Mouse (Mus musculus) spleen, adult 2 months (tissue): Measurements from ENCODE around the gene Pld5. TPM values are rescaled to one million over a fixed set of nuclear protein-coding genes. Genes with fewer than 3 reads are reported as not detected.

Experiments
- DNase-seq, 2 experiments: peaks; one replicate each; pipeline versions ENCODE4 v3.0.0 to v3.0.0-alpha.2; 2012 to 2021; ENCODE audit warnings: low spot score in 2 of 2, low read depth in 1 of 2
- H3K27ac ChIP-seq: fragments of 200-500 bp; 2 replicates; pipeline ENCODE4 v1.5.1; 2012; ENCODE audit warnings: low read length, inconsistent platforms; ENCODE audit not compliant: insufficient read depth
- H3K27me3 ChIP-seq: fragments of 200-500 bp; 2 replicates; pipeline ENCODE4 v1.6.1; 2012; ENCODE audit warnings: mild to moderate bottlenecking, moderate library complexity, low read length, inconsistent platforms; ENCODE audit not compliant: control insufficient read depth, insufficient read depth
- H3K36me3 ChIP-seq: fragments of 200-500 bp; 2 replicates; pipeline ENCODE4 v1.6.1; 2012; ENCODE audit warnings: mild to moderate bottlenecking, low read length, inconsistent platforms; ENCODE audit not compliant: control insufficient read depth, insufficient read depth
- H3K4me1 ChIP-seq: fragments of 200-500 bp; 2 replicates; pipeline ENCODE4 v1.6.1; 2011; ENCODE audit warnings: inconsistent platforms; ENCODE audit not compliant: control insufficient read depth, insufficient read depth, insufficient read length
- H3K4me3 ChIP-seq: fragments of 200-500 bp; 2 replicates; pipeline ENCODE4 v1.5.1; 2011; ENCODE audit warnings: mild to moderate bottlenecking, inconsistent platforms; ENCODE audit not compliant: insufficient read depth, insufficient read length; ENCODE audit errors: extremely low read depth
- CTCF ChIP-seq: fragments of 200-500 bp; IDR thresholded peaks from 2 replicates; pipeline ENCODE4 v1.5.1; 2011; ENCODE audit warnings: mild to moderate bottlenecking, inconsistent platforms; ENCODE audit not compliant: insufficient read depth, insufficient read length, insufficient replicate concordance; ENCODE audit errors: extremely low read depth
- POLR2A ChIP-seq: fragments of 200-500 bp; IDR thresholded peaks from 2 replicates; pipeline ENCODE4 v1.6.1; 2011; ENCODE audit warnings: low read depth, low read length, inconsistent platforms
- WGBS: fragments of 180-500 bp; shearing (Covaris S2); methylation state at CpG from one replicate; pipeline ENCODE4 v1.1.7; 2018; 5-methylcytosine and 5-hydroxymethylcytosine counted together
- polyA plus RNA-seq: library from polyadenylated mRNA; depleted of rRNA; stranded (reverse); fragments of >200 nt; gene quantifications from 2 replicates; pipeline ENCODE4 v1.2.3, GENCODE M21; 2012

The Pld5 gene
- polyA plus RNA-seq, 1 experiment, result not detected

DNA sequence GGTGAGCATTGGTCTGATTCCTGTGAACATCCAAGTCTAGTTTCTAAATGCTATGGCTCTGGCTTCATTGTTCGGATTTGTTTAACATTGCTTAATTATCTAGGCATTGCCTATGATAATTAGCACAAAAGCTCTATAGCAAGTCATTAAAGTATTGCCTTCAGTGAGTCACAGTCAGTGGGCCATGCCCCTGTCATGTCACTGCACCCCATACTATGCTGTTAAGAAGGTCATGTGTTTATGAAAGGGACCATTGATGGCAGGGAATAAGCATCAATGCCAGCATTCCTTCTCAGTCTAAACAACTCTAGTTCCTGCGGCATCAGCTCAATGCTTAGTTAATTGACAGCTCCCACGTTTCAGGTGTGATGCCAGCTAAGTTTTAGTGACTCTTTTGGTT, 239.1 kb downstream of the Pld5 start:
- no peaks in the 10 kb centered on the region for H3K36me3 ChIP-seq
- no peak for TF ChIP-seq POLR2A
- TF ChIP-seq CTCF, result no peak
- H3K4me3 ChIP-seq, result no peak overlapping the region
- 77% methylated on average over 3 of the region's 3 CpGs for WGBS
- no peak overlapping the region for H3K27ac ChIP-seq
- no peak for DNase-seq
- no peaks in the 10 kb centered on the region for H3K4me1 ChIP-seq
- no peaks in the 10 kb centered on the region for H3K27me3 ChIP-seq

DNA sequence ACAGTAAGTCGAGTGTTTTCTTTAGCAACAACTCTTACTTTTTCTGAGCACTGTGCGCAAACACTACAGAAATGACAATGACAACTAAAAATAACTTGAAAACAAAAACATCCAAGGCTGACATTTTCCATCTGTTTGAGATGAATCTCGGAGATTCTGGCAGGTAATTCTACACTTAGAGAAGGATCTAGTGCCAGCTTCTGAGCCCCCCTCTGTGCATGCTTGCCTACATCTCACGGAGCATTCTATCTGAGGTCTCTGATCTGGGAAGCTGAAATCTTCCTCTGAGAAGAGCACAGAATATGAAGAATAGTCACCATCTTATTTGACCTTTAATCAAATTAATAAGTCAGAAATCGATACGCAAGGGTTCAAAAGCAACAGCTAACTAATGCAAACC, 240.4 kb downstream of the Pld5 start:
- Histone ChIP-seq H3K36me3 (no peaks in the 10 kb centered on the region), H3K27ac (no peak overlapping the region), H3K27me3 (no peaks in the 10 kb centered on the region), H3K4me1 (no peaks in the 10 kb centered on the region), H3K4me3 (no peak overlapping the region)
- DNase-seq, result no peak
- WGBS, result 82% methylated on average over 6 of the region's 6 CpGs
- TF ChIP-seq CTCF (no peak), POLR2A (no peak)

DNA sequence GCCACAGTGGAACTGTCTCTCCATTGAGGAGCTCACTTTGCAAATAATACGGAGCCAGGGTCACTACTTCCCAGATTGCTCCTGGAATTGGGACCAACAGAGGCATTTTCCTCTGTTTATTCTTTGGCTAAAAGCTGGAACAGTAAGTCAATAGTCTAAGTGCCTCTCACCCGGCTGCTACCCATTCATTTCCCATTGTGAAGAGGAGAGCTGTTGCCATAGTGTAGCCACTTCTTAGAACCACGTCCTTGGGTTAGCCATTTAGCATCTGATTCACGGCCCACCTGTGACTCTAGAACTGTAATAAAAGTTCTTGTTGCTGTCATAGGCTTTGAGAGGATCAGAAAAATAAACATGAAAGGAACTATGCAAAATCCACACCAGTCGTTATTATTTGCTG, 241.4 kb downstream of the Pld5 start:
- Histone ChIP-seq H3K36me3 (no peaks in the 10 kb centered on the region), H3K27me3 (no peaks in the 10 kb centered on the region), H3K4me3 (no peak overlapping the region), H3K27ac (no peak overlapping the region), H3K4me1 (no peaks in the 10 kb centered on the region)
- no peak for DNase-seq
- 88% methylated on average over 5 of the region's 5 CpGs for WGBS
- TF ChIP-seq POLR2A (no peak), CTCF (no peak)

DNA sequence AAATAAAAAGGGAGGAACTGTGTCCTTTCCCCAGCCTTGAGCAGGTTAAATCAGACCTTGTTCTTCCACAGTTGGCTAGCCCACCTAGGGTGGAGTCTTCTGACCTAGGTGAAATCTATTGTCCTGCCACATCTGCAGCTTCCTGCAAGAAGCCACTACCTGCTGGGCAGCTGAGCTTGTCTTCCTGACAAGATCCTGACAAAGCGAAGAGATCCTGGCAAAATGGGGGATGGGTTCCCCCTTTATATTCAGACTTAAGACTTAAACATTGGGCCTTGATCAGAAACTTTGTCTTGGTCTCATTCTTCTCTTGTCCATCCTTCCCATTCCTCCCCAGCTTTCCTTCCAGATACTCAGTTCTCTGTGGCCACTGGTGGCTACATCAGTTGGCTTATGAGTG, 246.0 kb downstream of the Pld5 start:
- no peaks in the 10 kb centered on the region for H3K36me3 ChIP-seq
- no peak for DNase-seq
- 89% methylated on average over 1 of the region's 1 CpGs for WGBS
- H3K27me3 ChIP-seq, result no peaks in the 10 kb centered on the region
- TF ChIP-seq POLR2A, result no peak
- TF ChIP-seq CTCF, result no peak
- no peak overlapping the region for H3K4me3 ChIP-seq
- H3K4me1 ChIP-seq, result no peaks in the 10 kb centered on the region
- H3K27ac ChIP-seq, result no peak overlapping the region

DNA sequence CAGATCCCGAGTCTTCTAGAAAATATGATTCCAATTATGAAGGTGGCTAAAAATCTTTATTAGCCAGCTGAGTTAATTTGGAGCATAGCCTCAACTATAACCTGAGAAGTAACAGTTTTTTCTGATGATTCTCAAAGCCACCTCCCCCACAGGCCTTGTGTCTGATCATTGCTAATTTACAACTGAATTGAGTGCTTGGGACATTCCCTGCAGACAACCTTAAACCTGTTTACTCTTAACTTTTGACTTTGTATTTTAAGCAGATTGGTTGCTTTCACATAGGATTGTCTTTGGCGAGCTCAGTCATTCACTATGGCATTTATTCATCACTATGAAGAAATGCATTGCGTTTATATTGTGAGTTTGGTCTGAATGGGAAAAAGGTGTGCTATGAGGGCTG, 246.7 kb downstream of the Pld5 start:
- 80% methylated on average over 3 of the region's 3 CpGs for WGBS
- no peaks in the 10 kb centered on the region for H3K36me3 ChIP-seq
- no peak overlapping the region for H3K27ac ChIP-seq
- no peak for DNase-seq
- no peak overlapping the region for H3K4me3 ChIP-seq
- TF ChIP-seq POLR2A, result no peak
- no peak for TF ChIP-seq CTCF
- no peaks in the 10 kb centered on the region for H3K27me3 ChIP-seq
- no peaks in the 10 kb centered on the region for H3K4me1 ChIP-seq

DNA sequence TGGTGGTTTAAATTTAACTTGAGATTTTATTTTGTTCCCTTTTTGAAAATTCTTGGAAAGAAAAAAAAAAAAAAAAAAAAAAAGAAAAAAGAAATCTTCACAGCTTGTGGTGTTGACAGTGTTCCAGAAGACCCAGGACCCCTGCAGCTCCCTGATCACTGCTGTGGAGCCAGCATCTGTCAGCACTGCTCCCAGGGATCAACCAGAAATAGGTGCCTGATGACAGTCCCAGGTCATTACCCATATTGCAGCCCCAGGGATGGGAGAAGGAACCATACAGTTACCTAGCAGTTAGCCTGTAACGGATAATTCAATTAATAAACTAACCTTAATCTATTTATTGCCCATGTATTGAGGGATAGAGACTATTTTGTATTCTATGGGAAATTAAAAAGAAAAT, 250.6 kb downstream of the Pld5 start:
- DNase-seq, result no peak
- TF ChIP-seq POLR2A (no peak), CTCF (no peak)

DNA sequence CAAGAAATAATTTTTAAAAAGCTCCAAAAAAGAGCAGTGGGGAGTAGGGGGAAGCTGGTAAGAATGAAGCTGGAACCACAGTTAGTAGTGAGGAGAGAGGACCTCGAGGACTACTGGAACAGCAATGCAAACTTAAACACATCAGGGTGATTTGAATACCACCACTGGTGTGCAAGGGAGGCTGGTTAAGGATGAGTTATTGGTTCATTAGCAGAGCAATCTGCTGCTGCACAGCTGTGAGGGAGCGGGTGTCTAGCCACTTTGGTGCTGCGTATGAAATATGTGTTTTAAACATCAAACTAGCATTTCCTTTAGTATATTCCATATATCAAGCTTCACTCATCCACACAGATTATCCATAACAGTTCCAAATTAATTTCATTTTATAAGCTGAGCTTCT, 256.6 kb downstream of the Pld5 start:
- TF ChIP-seq CTCF (no peak), POLR2A (no peak)
- Histone ChIP-seq H3K36me3 (no peaks in the 10 kb centered on the region), H3K4me3 (no peak overlapping the region), H3K27ac (no peak overlapping the region), H3K4me1 (no peaks in the 10 kb centered on the region), H3K27me3 (no peaks in the 10 kb centered on the region)
- WGBS, result 92% methylated on average over 3 of the region's 3 CpGs
- no peak for DNase-seq

More for the DNA sequence above, 250.6 kb downstream of the Pld5 start:
- Histone ChIP-seq H3K4me1 (no peaks in the 10 kb centered on the region), H3K36me3 (no peaks in the 10 kb centered on the region), H3K27me3 (no peaks in the 10 kb centered on the region), H3K27ac (no peak overlapping the region), H3K4me3 (no peak overlapping the region)
- 93% methylated on average over 1 of the region's 1 CpGs for WGBS

DNA sequence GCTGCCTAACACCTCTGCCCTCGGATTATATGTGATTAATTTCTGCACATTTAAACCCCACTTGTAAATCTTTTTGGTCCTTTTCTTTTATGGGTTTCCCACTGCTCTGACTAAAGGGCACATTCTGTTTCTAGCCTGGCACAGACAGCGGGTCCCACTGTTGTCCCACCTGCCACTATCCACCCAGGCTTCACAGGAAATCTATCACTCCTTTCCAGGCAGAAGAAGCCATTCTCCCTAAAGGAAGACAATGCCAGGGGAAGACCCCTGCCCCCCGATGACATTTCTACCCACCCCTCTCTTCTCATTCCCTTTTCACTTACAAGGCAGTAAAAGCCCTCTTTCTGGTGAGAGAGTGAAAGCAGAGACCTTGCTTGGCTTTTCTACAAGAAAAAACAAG, 259.0 kb downstream of the Pld5 start:
- no peaks in the 10 kb centered on the region for H3K27me3 ChIP-seq
- no peaks in the 10 kb centered on the region for H3K36me3 ChIP-seq
- WGBS, result 58% methylated on average over 3 of the region's 3 CpGs
- TF ChIP-seq POLR2A (no peak), CTCF (no peak)
- H3K4me3 ChIP-seq, result no peak overlapping the region
- no peaks in the 10 kb centered on the region for H3K4me1 ChIP-seq
- no peak for DNase-seq
- no peak overlapping the region for H3K27ac ChIP-seq
